Mouse (Mus musculus) liver, embryonic 14.5 days (tissue): ENCODE results near the gene H2-Ab1.

ENCODE experiments used
- CTCF ChIP-seq: IDR thresholded peaks from 2 replicates; pipeline ENCODE4 v1.5.1; 2016; ENCODE audit warnings: antibody characterized with exemption, low read depth, control low read depth
- EP300 ChIP-seq: IDR thresholded peaks from 2 replicates; pipeline ENCODE4 v1.6.1; 2016; ENCODE audit warnings: antibody characterized with exemption, low read depth

- TF ChIP-seq CTCF (no peak), EP300 (no peak)
Measured at GRCm38 (mm10) chr17:34291609-34292008, 34.1 kb downstream of the H2-Ab1 start.
